Mouse (Mus musculus) heart, embryonic 14.5 days (tissue): ENCODE measurements at regions not wholly inside any gene's neighbourhood (a gene's known extent, or its start where the extent isn't known, plus 50 kb on each side); places are given as distances from the start of the nearest gene placed in this dataset.

Experiments
- ATAC-seq: fragments of 200-750 bp; cut with Nextera tagmentation; 2 replicates; pipeline ENCODE4 v1.8.0; 2017; ENCODE audit warnings: low read depth, moderate TSS enrichment; ENCODE audit not compliant: insufficient number of reproducible peaks, insufficient read depth, low FRiP score
- H3K27ac ChIP-seq, 2 experiments: fragments of 200-500 bp in 1 of 2; fragments of 300-500 bp in 1 of 2; sonication (generic) in 1 of 2; replicated peaks in 1 of 2; 2 replicates each; pipeline ENCODE4 v1.5.1; 2012 to 2014; ENCODE audit warnings: low read depth in 2 of 2, low read length in 2 of 2, control low read depth in 1 of 2, mild to moderate bottlenecking in 1 of 2, mixed read lengths in 1 of 2; ENCODE audit not compliant: control insufficient read depth in 1 of 2, insufficient read depth in 1 of 2
- H3K27me3 ChIP-seq: fragments of 300-500 bp; sonication (generic); 2 replicates; pipeline ENCODE4 v1.6.1; 2014; ENCODE audit warnings: mild to moderate bottlenecking, low read length, control low read depth; ENCODE audit not compliant: control insufficient read depth, insufficient read depth
- H3K36me3 ChIP-seq: fragments of 300-500 bp; sonication (generic); 2 replicates; pipeline ENCODE4 v1.6.1; 2014; ENCODE audit warnings: mild to moderate bottlenecking, control low read depth, low read length, mixed read lengths; ENCODE audit not compliant: control insufficient read depth, insufficient read depth
- H3K4me1 ChIP-seq, 2 experiments: fragments of 200-500 bp in 1 of 2; fragments of 300-500 bp in 1 of 2; sonication (generic) in 1 of 2; 2 replicates each; pipeline ENCODE4 v1.6.1; 2012 to 2014; ENCODE audit warnings: low read length in 2 of 2, control low read depth in 1 of 2, mixed read lengths in 1 of 2; ENCODE audit not compliant: control insufficient read depth in 2 of 2, insufficient read depth in 2 of 2
- H3K4me2 ChIP-seq: fragments of 300-500 bp; sonication (generic); 2 replicates; pipeline ENCODE4 v1.6.1; 2014; ENCODE audit warnings: mild to moderate bottlenecking, low read length
- H3K4me3 ChIP-seq, 2 experiments: fragments of 200-500 bp in 1 of 2; fragments of 300-500 bp in 1 of 2; sonication (generic) in 1 of 2; 2 replicates each; pipeline ENCODE4 v1.5.1; 2012 to 2014; ENCODE audit warnings: low read length in 2 of 2, mild to moderate bottlenecking in 2 of 2, control low read depth in 1 of 2, low read depth in 1 of 2, moderate library complexity in 1 of 2; ENCODE audit not compliant: control insufficient read depth in 1 of 2, insufficient read depth in 1 of 2
- H3K9ac ChIP-seq: fragments of 300-500 bp; sonication (generic); 2 replicates; pipeline ENCODE4 v1.6.1; 2014; ENCODE audit warnings: mild to moderate bottlenecking, low read length
- H3K9me3 ChIP-seq: fragments of 300-500 bp; sonication (generic); 2 replicates; pipeline ENCODE4 v1.6.1; 2016; ENCODE audit warnings: low read length, control low read depth; ENCODE audit not compliant: control insufficient read depth
- WGBS: fragments of 180-500 bp; shearing (Covaris S2); extraction: QIAGEN DNeasy Blood & Tissue Kit; methylation state at CpG from one replicate; pipeline ENCODE4 v1.1.7; 2014; 5-methylcytosine and 5-hydroxymethylcytosine counted together

- Histone ChIP-seq H3K9me3 (no peaks in the 10 kb centered on the region), H3K9ac (no peak overlapping the region), H3K27me3 (no peaks in the 10 kb centered on the region), H3K36me3 (no peaks in the 10 kb centered on the region), H3K4me2 (peak overlapping the region; percentile 64), H3K4me1 (peaks cover 22 to 25% of the 10 kb centered on the region in 2 experiments), H3K27ac (peak overlapping the region; percentile 61 to 85), H3K4me3 (no peak overlapping the region)
- no peak for ATAC-seq
- 62% methylated on average over 4 of the region's 4 CpGs for WGBS
Observed at GRCm38 (mm10) chr16:30820761-30821160, 221.2 kb downstream of the Fam43a start.

GRCm38 (mm10) chr16:30821191-30821910 lies 221.8 kb downstream of the Fam43a start:
- H3K27ac ChIP-seq, result peak overlapping the region; percentile 75 to 85
- H3K4me2 ChIP-seq, result peak overlapping the region; percentile 64
- WGBS, result 9% methylated on average over 17 of the region's 17 CpGs
- H3K27me3 ChIP-seq, result no peaks in the 10 kb centered on the region
- no peaks in the 10 kb centered on the region for H3K36me3 ChIP-seq
- H3K4me1 ChIP-seq, result peaks cover 23 to 27% of the 10 kb centered on the region in 2 experiments
- H3K9me3 ChIP-seq, result no peaks in the 10 kb centered on the region
- peak; percentile 59 for ATAC-seq
- H3K9ac ChIP-seq, result peak overlapping the region; percentile 57
- H3K4me3 ChIP-seq, result peak overlapping the region; percentile 19 to 25

GRCm38 (mm10) chr16:30821911-30822578 lies 222.5 kb downstream of the Fam43a start:
- whole genome bisulfite sequencing, result 65% methylated on average over 13 of the region's 13 CpGs
- no peak for ATAC-seq
- no peak overlapping the region for H3K9ac ChIP-seq
- no peaks in the 10 kb centered on the region for H3K9me3 ChIP-seq
- no peaks in the 10 kb centered on the region for H3K27me3 ChIP-seq
- no peak overlapping the region for H3K4me3 ChIP-seq
- peak overlapping the region; percentile 75 to 85 for H3K27ac ChIP-seq
- peak overlapping the region; percentile 64; the same call in 1 of the 2 replicates for H3K4me2 ChIP-seq
- H3K36me3 ChIP-seq, result no peaks in the 10 kb centered on the region
- H3K4me1 ChIP-seq, result peaks cover 24 to 28% of the 10 kb centered on the region in 2 experiments

- ATAC-seq, result no peak
- H3K36me3 ChIP-seq, result no peaks in the 10 kb centered on the region
- no peaks in the 10 kb centered on the region for H3K9me3 ChIP-seq
- no peak overlapping the region for H3K4me2 ChIP-seq
- no peaks in the 10 kb centered on the region for H3K27me3 ChIP-seq
- WGBS, result 51% methylated on average over 3 of the region's 3 CpGs
- no peak overlapping the region for H3K4me3 ChIP-seq
- H3K4me1 ChIP-seq, result peaks cover 15 to 31% of the 10 kb centered on the region in 2 experiments
- peak overlapping the region; percentile 28 to 38; a peak in 1 of 4 replicates for H3K27ac ChIP-seq
- H3K9ac ChIP-seq, result no peak overlapping the region
Observed at GRCm38 (mm10) chr16:30826128-30826527, 226.6 kb downstream of the Fam43a start.

GRCm38 (mm10) chr16:30827901-30828608 lies 228.5 kb downstream of the Fam43a start:
- Histone ChIP-seq H3K4me2 (no peak overlapping the region), H3K9ac (no peak overlapping the region), H3K4me3 (no peak overlapping the region), H3K27me3 (no peaks in the 10 kb centered on the region), H3K9me3 (peaks cover 5% of the 10 kb centered on the region), H3K27ac (peak overlapping the region; percentile 65 to 68), H3K36me3 (no peaks in the 10 kb centered on the region), H3K4me1 (peaks cover 3 to 21% of the 10 kb centered on the region in 2 experiments; a peak in 3 of 4 replicates)
- ATAC-seq, result peak; percentile 38; the same call in 1 of the 2 replicates
- 61% methylated on average over 9 of the region's 9 CpGs for WGBS

GRCm38 (mm10) chr16:30834561-30834960 lies 235.0 kb downstream of the Fam43a start:
- Histone ChIP-seq H3K4me1 (peaks cover 4 to 11% of the 10 kb centered on the region in 2 experiments; a peak in 1 of 4 replicates), H3K27me3 (no peaks in the 10 kb centered on the region), H3K36me3 (no peaks in the 10 kb centered on the region), H3K9me3 (peaks cover 5% of the 10 kb centered on the region), H3K27ac (no peak overlapping the region), H3K4me3 (no peak overlapping the region), H3K4me2 (no peak overlapping the region), H3K9ac (no peak overlapping the region)
- no peak for ATAC-seq
- 76% methylated on average over 3 of the region's 3 CpGs for WGBS

- no peaks in the 10 kb centered on the region for H3K27me3 ChIP-seq
- WGBS, result 53% methylated on average over 2 of the region's 2 CpGs
- H3K9me3 ChIP-seq, result peaks cover 16% of the 10 kb centered on the region
- no peak for ATAC-seq
- H3K4me1 ChIP-seq, result peaks cover 4% of the 10 kb centered on the region in 2 experiments; a peak in 1 of 4 replicates
- no peaks in the 10 kb centered on the region for H3K36me3 ChIP-seq
- no peak overlapping the region for H3K4me3 ChIP-seq
- H3K9ac ChIP-seq, result no peak overlapping the region
- H3K27ac ChIP-seq, result no peak overlapping the region
- no peak overlapping the region for H3K4me2 ChIP-seq
Observed at GRCm38 (mm10) chr16:30835678-30836077, 236.2 kb downstream of the Fam43a start.
